Mouse (Mus musculus) lung, embryonic 14.5 days (tissue): ENCODE data around the gene Sephs2. TPM values are rescaled to one million over a fixed set of nuclear protein-coding genes. Genes with fewer than 3 reads are reported as not detected.
A peak's percentile ranks its signal among the peaks of the same experiment; 100 is the strongest.

Experiments used
- ATAC-seq: fragments of 200-750 bp; cut with Nextera tagmentation; 2 replicates; pipeline ENCODE4 v1.8.0; 2017; ENCODE audit warnings: mild to moderate bottlenecking, moderate TSS enrichment, moderate library complexity; ENCODE audit not compliant: insufficient read depth
- DNase-seq: peaks from one replicate; pipeline ENCODE4 v3.0.0-alpha.2; 2015
- H3K27ac ChIP-seq: fragments of 300-500 bp; sonication (generic); 2 replicates; pipeline ENCODE4 v1.5.1; 2014; ENCODE audit warnings: low read depth, mild to moderate bottlenecking, moderate library complexity
- H3K27me3 ChIP-seq: fragments of 300-500 bp; sonication (generic); 2 replicates; pipeline ENCODE4 v1.6.1; 2014; ENCODE audit warnings: low read length, control low read depth; ENCODE audit not compliant: insufficient read depth
- H3K36me3 ChIP-seq: fragments of 300-500 bp; sonication (generic); 2 replicates; pipeline ENCODE4 v1.6.1; 2014; ENCODE audit warnings: control low read depth; ENCODE audit not compliant: insufficient read depth
- H3K4me1 ChIP-seq: fragments of 300-500 bp; sonication (generic); 2 replicates; pipeline ENCODE4 v1.6.1; 2014; ENCODE audit warnings: antibody characterized with exemption, control low read depth; ENCODE audit not compliant: insufficient read depth
- H3K4me2 ChIP-seq: fragments of 300-500 bp; sonication (generic); 2 replicates; pipeline ENCODE4 v1.6.1; 2014; ENCODE audit warnings: mild to moderate bottlenecking
- H3K4me3 ChIP-seq: fragments of 300-500 bp; sonication (generic); 2 replicates; pipeline ENCODE4 v1.5.1; 2014; ENCODE audit warnings: low read depth, low read length
- H3K9ac ChIP-seq: fragments of 300-500 bp; sonication (generic); 2 replicates; pipeline ENCODE4 v1.6.1; 2014
- H3K9me3 ChIP-seq: fragments of 300-500 bp; sonication (generic); 2 replicates; pipeline ENCODE4 v1.6.1; 2016; ENCODE audit warnings: low read depth, low read length, control low read depth
- CTCF ChIP-seq: IDR thresholded peaks from 2 replicates; pipeline ENCODE4 v1.5.1; 2016; ENCODE audit warnings: antibody characterized with exemption, low read depth
- WGBS: fragments of 180-500 bp; shearing (Covaris S2); extraction: QIAGEN DNeasy Blood & Tissue Kit; methylation state at CpG from one replicate; pipeline ENCODE4 v1.1.7; 2014; 5-methylcytosine and 5-hydroxymethylcytosine counted together
- polyA plus RNA-seq: library from polyadenylated mRNA; unstranded; fragments of >200 nt; fragmentation: Nextera tagmentation; extraction: Ambion mirVana; gene quantifications from 2 replicates; pipeline ENCODE4 v1.2.1, GENCODE M21; 2014

Gene Sephs2
- polyA plus RNA-seq, 1 experiment from 2014 or later = 85.3 TPM

DNA sequence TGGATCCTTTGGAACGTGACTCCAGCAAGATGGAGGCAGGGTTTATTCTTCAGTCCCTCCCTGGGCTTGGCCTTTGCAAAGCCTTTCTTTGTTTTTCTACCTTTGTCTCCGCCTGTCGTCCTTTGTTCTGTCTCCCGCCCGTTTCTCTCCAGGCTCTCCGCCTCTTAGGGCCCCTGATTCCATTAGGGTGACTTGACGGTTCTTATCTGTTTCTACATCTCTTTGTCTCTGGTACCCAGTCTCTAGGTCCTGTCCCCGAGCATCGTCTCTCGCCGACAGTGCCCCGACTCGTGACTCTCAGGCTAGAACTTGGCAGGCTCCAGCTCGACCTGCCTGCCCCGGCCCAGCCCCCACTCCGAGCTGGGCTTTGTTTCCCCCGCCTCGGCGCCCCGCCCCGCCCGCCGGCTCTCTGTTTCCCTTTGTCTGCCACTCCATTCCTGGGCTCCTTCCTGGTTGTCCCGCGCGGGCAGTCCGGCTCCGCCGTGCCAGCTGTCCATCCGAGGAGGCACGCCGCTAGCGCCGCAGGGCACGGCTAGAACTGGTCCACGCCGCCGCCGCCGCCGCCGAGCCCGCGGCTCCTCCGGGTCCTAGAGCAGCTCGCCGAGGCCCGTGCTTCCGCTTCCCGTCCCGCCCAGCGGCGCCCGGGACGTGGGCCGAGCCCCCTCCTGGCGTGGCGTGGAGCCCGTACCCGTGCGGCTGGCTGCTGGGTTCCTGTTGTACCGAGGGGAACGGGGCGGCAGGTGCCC lies 41.1 kb downstream of the Sephs2 start, which contains the start of the genes Zfp553 and Sept1:
Zfp553 (plus strand) TSS at position 440 of the 746 bp plus-strand sequence.
Sept1 (minus strand) TSS at position 509 of the 746 bp plus-strand sequence.
- DNase-seq (peak; percentile 92), ATAC-seq (peak; percentile 92)
- Histone ChIP-seq H3K27ac (peak within 1 kb of the TSS; percentile 96), H3K9me3 (no peaks in the 10 kb centered on the region), H3K9ac (peak within 1 kb of the TSS; percentile 80), H3K36me3 (peaks cover 49% of the 10 kb centered on the region), H3K27me3 (no peaks in the 10 kb centered on the region), H3K4me1 (no peaks in the 10 kb centered on the region), H3K4me3 (peak within 1 kb of the TSS; percentile 97), H3K4me2 (peak within 1 kb of the TSS; percentile 70)
- no peak for TF ChIP-seq CTCF
- under 1% methylated on average over 63 of the region's 64 CpGs for WGBS

DNA sequence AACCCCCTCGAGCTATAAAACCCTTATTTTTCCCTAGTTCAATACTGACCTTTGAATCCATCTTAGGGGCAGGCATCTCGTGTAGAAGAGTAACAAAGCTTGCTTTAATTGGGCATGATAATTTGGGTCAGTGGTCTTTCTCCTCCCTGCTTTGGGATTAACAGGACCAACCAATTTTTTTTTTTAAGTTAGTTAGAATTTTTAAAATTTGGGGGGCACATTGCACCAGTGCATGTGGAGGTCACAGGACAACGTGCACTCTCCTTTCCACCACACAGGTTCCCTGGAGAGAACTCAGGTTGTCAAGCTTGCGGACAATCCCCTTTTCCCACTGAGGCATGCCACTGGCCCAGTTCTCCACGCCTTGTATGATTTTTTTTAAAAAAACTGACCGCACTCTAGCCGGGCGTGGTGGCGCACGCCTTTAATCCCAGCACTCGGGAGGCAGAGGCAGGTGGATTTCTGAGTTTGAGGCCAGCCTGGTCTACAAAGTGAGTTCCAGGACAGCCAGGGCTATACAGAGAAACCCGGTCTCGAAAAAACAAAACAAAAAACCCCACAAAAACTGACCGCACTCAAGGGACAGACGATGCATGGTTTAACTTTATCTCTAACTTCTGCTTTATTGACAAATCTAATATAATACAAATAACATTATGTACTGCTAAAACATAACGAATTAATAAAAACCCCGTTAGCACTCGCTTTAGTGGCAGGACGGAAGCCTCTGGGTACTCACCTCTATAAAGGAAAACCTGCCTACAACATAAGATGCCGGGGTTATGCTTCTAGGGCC lies 41.8 kb downstream of the Sephs2 start:
- Histone ChIP-seq H3K27me3 (no peaks in the 10 kb centered on the region), H3K27ac (peak overlapping the region; percentile 96), H3K4me3 (peak overlapping the region; percentile 97), H3K9ac (peak overlapping the region; percentile 80), H3K4me2 (peak overlapping the region; percentile 70), H3K9me3 (no peaks in the 10 kb centered on the region), H3K36me3 (peaks cover 41% of the 10 kb centered on the region), H3K4me1 (no peaks in the 10 kb centered on the region)
- DNase-seq (peak; percentile 30), ATAC-seq (no peak)
- WGBS = 4% methylated on average over 20 of the region's 20 CpGs
- TF ChIP-seq CTCF = no peak

- no peak for TF ChIP-seq CTCF
- no peaks in the 10 kb centered on the region for H3K4me1 ChIP-seq
- H3K27me3 ChIP-seq = no peaks in the 10 kb centered on the region
- peak overlapping the region; percentile 97 for H3K4me3 ChIP-seq
- DNase-seq (no peak), ATAC-seq (no peak)
- peak overlapping the region; percentile 80 for H3K9ac ChIP-seq
- peaks cover 35% of the 10 kb centered on the region for H3K36me3 ChIP-seq
- peak overlapping the region; percentile 70 for H3K4me2 ChIP-seq
- 52% methylated on average over 3 of the region's 3 CpGs for WGBS
- 0 out of 2 replicates have a peak overlapping the region, but pooled peaks have one; percentile 96 for H3K27ac ChIP-seq
- no peaks in the 10 kb centered on the region for H3K9me3 ChIP-seq
Measured at GRCm38 (mm10) chr7:127231376-127231775, 42.5 kb downstream of the Sephs2 start.

GRCm38 (mm10) chr7:127228615-127229303 lies 45.1 kb downstream of the Sephs2 start:
- Histone ChIP-seq H3K36me3 (peaks cover 21% of the 10 kb centered on the region), H3K4me1 (no peaks in the 10 kb centered on the region), H3K4me3 (no peak overlapping the region), H3K4me2 (no peak overlapping the region), H3K27ac (no peak overlapping the region), H3K9me3 (no peaks in the 10 kb centered on the region), H3K9ac (no peak overlapping the region), H3K27me3 (no peaks in the 10 kb centered on the region)
- TF ChIP-seq CTCF = peak; percentile 84
- ATAC-seq = no peak
- peak; percentile 90 for DNase-seq
- 65% methylated on average over 4 of the region's 4 CpGs for WGBS

DNA sequence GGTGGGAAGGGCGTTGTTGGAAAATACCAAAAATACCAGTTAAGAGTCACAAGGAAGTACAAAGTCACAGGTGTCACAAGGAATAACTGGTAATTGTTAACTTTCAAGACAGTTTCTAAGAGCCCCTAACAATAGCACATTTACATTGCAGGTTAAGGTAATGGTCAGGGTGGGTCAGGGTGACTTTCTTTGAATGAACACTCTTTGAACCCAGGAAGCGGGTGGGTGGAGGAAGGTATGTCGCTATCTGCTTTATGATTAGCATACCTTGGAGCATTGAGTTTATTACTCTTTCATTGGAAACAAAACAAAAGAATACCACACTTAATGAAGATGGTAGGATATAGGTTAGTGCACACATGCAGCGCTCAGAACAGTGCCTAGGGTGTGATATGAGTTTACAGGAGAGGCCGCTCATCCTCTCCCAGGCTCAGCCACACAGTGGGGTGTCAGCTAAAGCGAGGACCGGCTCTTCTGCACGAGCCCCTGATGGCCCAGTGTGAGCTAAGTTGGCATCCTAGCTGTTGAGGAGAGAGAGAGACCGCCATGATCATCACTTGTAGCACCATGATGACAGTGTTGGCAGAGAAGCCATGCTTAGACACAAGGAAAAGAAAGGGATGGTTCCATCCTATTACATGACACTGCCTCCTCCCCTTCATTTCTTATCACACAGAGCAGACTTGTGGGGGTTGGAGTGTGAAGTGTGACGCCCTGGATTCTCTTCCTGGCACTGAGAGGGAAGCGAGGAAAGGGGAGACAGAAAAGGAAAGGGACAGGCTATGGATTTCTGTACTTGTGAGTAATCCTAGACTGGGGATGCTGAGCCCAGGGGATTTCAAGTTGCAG lies 48.5 kb downstream of the Sephs2 start:
- no peak overlapping the region for H3K9ac ChIP-seq
- DNase-seq (no peak), ATAC-seq (no peak)
- H3K4me3 ChIP-seq = no peak overlapping the region
- 0 out of 2 replicates have a peak, but pooled peaks cover 3% of the 10 kb centered on the region for H3K9me3 ChIP-seq
- H3K27me3 ChIP-seq = no peaks in the 10 kb centered on the region
- no peak overlapping the region for H3K27ac ChIP-seq
- no peaks in the 10 kb centered on the region for H3K4me1 ChIP-seq
- H3K4me2 ChIP-seq = no peak overlapping the region
- 79% methylated on average over 11 of the region's 11 CpGs for WGBS
- TF ChIP-seq CTCF = no peak
- peaks cover 12% of the 10 kb centered on the region for H3K36me3 ChIP-seq

- H3K27ac ChIP-seq = no peak overlapping the region
- no peak overlapping the region for H3K4me2 ChIP-seq
- WGBS = 90% methylated on average over 6 of the region's 6 CpGs
- H3K4me3 ChIP-seq = no peak overlapping the region
- H3K4me1 ChIP-seq = no peaks in the 10 kb centered on the region
- DNase-seq (no peak), ATAC-seq (no peak)
- H3K9me3 ChIP-seq = 0 out of 2 replicates have a peak, but pooled peaks cover 3% of the 10 kb centered on the region
- no peaks in the 10 kb centered on the region for H3K27me3 ChIP-seq
- H3K36me3 ChIP-seq = peaks cover 6% of the 10 kb centered on the region; the same call in 1 of the 2 replicates
- no peak for TF ChIP-seq CTCF
- H3K9ac ChIP-seq = no peak overlapping the region
Measured at GRCm38 (mm10) chr7:127224616-127225015, 49.2 kb downstream of the Sephs2 start.
